Mouse (Mus musculus) G1E-ER4 (cell line): ENCODE measurements around the gene Cdca5. TPM values are rescaled to one million over a fixed set of nuclear protein-coding genes. Genes with fewer than 3 reads are reported as not detected.

Source experiments
- GATA1 ChIP-seq: IDR thresholded peaks from one replicate; pipeline ENCODE4 v1.8.0; 2012; ENCODE audit warnings: low read length, inconsistent platforms
- polyA plus RNA-seq: library from polyadenylated mRNA; stranded (reverse); fragments of >175 nt; gene quantifications from 2 replicates; pipeline ENCODE4 v1.2.3, GENCODE M21; 2012

Gene Cdca5
- polyA plus RNA-seq, result 13.3 and 17.8 TPM in 2 replicates

GRCm38 (mm10) chr19:6084478-6085248, at the start of gene Cdca5, which contains the start of gene Zfpl1:
Gene Cdca5, plus strand, starts transcription at chr19:6084983.
Gene Zfpl1, minus strand, starts transcription at chr19:6084956.
- TF ChIP-seq GATA1, result no peak

DNA sequence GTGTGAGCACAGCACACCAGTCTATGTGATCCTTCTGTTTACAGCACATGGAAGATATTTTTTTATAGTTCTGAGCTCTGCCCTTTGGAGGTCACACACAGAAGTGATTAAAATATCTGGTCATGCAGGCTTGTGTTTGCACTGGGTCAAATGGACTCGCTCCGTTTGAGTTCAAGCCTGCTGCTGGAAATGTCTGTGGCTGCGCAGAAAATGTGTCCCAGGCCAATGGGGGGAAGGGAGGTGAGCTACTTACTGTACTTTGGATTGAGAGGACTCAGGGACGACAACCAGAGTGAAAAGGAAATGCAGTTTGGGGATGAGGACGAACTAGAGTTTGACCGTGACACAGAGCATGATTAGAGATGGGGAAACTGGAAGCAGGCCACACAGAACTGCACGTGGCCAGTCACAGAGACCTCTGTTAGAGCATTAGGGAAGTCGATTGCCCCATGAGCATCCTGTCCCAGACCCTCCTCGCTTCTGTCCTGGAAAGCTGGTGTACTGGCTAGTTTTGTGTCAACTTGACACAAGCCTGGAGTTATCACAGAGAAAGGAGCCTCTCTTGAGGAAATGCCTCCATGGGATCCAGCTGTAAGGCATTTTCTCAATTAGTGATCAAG, 48.7 kb upstream of the Cdca5 start:
- no peak for TF ChIP-seq GATA1

DNA sequence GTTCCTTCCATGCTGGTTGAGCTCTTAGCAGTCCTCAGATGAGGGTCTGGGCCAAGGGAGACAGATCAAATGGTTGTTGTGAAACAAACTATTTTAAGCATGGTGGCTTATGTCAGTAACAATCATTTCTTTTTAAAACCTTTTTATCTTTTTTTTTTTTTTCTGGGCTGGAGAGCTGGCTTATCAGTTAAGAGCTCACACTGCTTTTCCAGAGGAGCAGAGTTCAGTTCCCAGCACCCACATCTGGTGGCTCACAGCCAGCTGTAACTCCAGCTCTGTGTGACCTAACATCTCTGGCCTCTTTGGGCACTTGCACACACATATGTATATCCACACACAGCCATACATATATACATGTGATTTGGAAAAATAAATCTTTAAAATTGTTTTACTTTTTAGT, 47.1 kb upstream of the Cdca5 start:
- TF ChIP-seq GATA1, result no peak

DNA sequence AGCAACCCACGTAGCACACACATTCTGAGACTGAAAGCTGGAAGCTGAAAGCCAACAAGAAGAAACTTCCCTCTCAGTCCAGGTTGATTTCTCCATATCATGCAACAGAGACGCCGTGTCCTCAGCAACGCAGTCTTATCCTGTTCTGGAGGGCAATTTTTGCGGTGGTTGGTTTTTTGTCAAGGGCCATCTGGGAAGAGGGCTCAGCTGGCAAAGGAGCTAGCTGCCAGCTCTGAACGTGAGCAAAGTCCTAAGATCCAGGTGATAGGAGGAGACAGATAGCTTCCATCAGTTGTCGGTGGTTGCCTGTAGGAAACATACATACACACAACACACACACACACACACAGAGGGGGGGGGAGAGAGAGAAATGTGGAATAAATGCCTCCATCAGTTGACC, 46.5 kb upstream of the Cdca5 start:
- no peak for TF ChIP-seq GATA1

GRCm38 (mm10) chr19:6040002-6040401, 44.8 kb upstream of the Cdca5 start:
- TF ChIP-seq GATA1, result no peak

DNA sequence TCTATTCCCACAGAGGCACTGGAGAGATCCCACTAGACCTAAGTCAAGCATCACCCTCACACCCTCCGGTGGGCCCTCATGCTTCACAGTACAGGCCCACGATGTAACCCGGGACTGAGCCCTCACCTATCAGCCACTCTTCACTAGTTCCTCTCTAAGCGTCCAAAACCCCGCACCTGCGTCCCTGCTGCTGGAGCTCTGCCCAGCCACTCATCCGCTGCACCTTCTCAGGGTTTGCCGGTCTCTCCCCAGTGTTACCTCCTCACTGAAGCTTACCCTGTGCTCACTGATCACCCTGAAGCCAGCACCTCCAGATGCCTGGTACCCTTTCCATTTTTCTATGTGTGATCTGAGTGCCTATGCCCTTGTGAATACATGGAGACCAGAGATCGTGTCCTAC, 42.5 kb upstream of the Cdca5 start:
- no peak for TF ChIP-seq GATA1

GRCm38 (mm10) chr19:6045366-6046293, 39.2 kb upstream of the Cdca5 start:
- no peak for TF ChIP-seq GATA1

GRCm38 (mm10) chr19:6046294-6047153, 38.3 kb upstream of the Cdca5 start, which contains the start of gene Syvn1:
Gene Syvn1, plus strand, starts transcription at chr19:6046576.
- TF ChIP-seq GATA1, result no peak

DNA sequence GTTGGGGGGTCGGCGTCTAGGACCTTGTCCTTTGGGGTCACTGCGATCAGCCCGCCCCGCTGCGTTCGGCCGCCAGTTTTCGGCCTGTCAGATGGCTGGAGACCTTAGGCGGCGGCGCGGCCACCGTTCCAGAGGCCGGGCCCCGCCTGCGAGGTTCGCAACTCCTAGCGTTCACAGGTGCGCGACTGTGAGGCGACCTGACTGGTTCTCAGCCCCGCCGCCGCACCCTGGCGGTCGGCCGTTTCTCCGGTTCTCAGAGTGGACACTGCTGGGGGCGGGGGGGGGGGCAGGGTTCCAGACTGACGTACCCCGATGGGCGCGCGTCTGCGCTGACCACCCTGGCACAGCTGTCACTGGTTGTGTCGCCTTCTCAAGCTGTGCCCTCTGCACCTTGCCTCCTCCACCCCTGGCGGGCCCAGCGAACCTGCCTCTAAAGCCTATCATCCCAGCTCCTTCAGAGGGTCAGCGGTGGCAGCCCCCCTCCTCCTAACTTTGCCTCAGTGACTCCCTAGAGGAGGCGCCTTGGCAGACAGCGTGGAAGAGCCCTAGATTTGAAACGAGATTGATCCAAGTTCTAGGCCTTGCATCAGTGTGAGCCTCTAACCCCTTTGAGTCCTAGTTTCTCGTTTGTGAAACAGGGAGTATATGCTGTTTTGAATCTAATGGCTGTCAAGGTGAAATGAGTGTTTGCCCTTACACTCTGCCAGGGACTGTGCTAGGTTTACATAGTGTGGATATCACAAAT, 37.5 kb upstream of the Cdca5 start:
- TF ChIP-seq GATA1, result no peak

DNA sequence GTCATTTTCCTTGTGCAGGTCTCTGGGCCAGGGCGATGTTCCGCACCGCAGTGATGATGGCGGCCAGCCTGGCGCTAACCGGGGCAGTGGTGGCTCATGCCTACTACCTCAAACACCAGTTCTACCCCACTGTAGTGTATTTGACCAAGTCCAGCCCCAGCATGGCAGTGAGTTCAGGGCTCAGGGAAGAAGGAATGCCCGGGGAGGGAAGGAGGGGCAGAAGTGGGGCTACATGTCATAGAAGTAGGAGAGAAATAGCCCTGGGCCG, 37.0 kb upstream of the Cdca5 start:
- no peak for TF ChIP-seq GATA1

GRCm38 (mm10) chr19:6048681-6049410, 35.9 kb upstream of the Cdca5 start:
- TF ChIP-seq GATA1, result no peak

GRCm38 (mm10) chr19:6052516-6052915, 32.3 kb upstream of the Cdca5 start:
- TF ChIP-seq GATA1, result no peak

- no peak for TF ChIP-seq GATA1
Measured at GRCm38 (mm10) chr19:6054296-6054695, 30.5 kb upstream of the Cdca5 start.

DNA sequence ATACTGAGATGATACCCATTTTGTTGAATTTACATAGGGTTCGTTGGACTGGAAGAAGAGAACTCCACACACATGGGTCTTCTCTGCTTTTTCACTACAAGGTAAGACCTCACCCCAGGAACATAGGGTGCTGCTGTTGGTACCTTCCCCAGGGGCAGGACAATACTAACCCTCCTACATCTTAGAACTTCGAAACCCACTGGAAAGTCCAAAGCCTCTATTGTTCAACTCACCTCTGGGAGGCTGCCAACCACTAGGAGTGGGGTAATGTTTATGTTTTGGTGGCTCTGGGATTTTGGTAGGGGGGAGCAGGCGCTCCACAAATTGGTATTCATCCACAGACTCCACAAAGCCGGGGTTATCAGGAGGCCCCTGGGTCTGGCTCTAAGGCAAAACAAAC, 28.1 kb upstream of the Cdca5 start:
- TF ChIP-seq GATA1, result no peak
